Mouse (Mus musculus) ES-Bruce4 (cell line): ENCODE measurements around the gene Pigc. TPM values are rescaled to one million over a fixed set of nuclear protein-coding genes. Genes with fewer than 3 reads are reported as not detected.

Source experiments
- H3K27ac ChIP-seq: 2 replicates; pipeline ENCODE4 v1.5.1; 2012; ENCODE audit warnings: low read length, inconsistent platforms; ENCODE audit not compliant: insufficient read depth
- H3K27me3 ChIP-seq: 2 replicates; pipeline ENCODE4 v1.6.1; 2012; ENCODE audit warnings: mild to moderate bottlenecking, low read length, inconsistent platforms; ENCODE audit not compliant: control insufficient read depth, poor library complexity, insufficient read depth, severe bottlenecking
- H3K36me3 ChIP-seq: 2 replicates; pipeline ENCODE4 v1.6.1; 2012; ENCODE audit warnings: inconsistent platforms, mild to moderate bottlenecking, low read length, moderate library complexity; ENCODE audit not compliant: control insufficient read depth, poor library complexity, insufficient read depth, severe bottlenecking
- H3K4me1 ChIP-seq: one replicate; pipeline ENCODE4 v1.8.1; 2011; ENCODE audit warnings: low read length; ENCODE audit not compliant: control insufficient read depth, insufficient read depth
- H3K4me3 ChIP-seq: 2 replicates; pipeline ENCODE4 v1.5.1; 2011; ENCODE audit warnings: low read depth, mild to moderate bottlenecking, low read length
- H3K9ac ChIP-seq: 2 replicates; pipeline ENCODE4 v1.6.1; 2012; ENCODE audit warnings: low read depth, mild to moderate bottlenecking, inconsistent platforms; ENCODE audit not compliant: poor library complexity, severe bottlenecking
- H3K9me3 ChIP-seq: replicated peaks from 2 replicates; pipeline ENCODE4 v1.6.1; 2012; ENCODE audit warnings: mild to moderate bottlenecking, low read length, inconsistent platforms; ENCODE audit not compliant: control insufficient read depth, poor library complexity, insufficient read depth, severe bottlenecking
- CTCF ChIP-seq: IDR thresholded peaks from one replicate; pipeline ENCODE4 v1.8.1; 2011; ENCODE audit warnings: low read depth, low read length
- EP300 ChIP-seq: IDR thresholded peaks from 2 replicates; pipeline ENCODE4 v1.6.1; 2011; ENCODE audit warnings: low read depth, low read length; ENCODE audit not compliant: insufficient read depth
- POLR2A ChIP-seq: IDR thresholded peaks from one replicate; pipeline ENCODE4 v1.8.1; 2011; ENCODE audit warnings: low read length; ENCODE audit not compliant: insufficient read depth
- polyA plus RNA-seq: library from polyadenylated mRNA; stranded (reverse); fragments of >200 nt; gene quantifications from 2 replicates; pipeline ENCODE4 v1.2.4, GENCODE M21; 2011; ENCODE audit warnings: low read depth; ENCODE audit not compliant: missing spikeins, insufficient read depth, insufficient read length

Pigc gene
- polyA plus RNA-seq, 1 experiment: 9.2 TPM

- H3K4me1 ChIP-seq: no peaks in the 10 kb centered on the region
- H3K27ac ChIP-seq: no peak overlapping the region
- no peaks in the 10 kb centered on the region for H3K36me3 ChIP-seq
- TF ChIP-seq EP300: no peak
- no peak for TF ChIP-seq CTCF
- TF ChIP-seq POLR2A: no peak
- H3K27me3 ChIP-seq: no peaks in the 10 kb centered on the region; the same call in 1 of the 2 replicates
- no peak overlapping the region for H3K9ac ChIP-seq
- no peak overlapping the region for H3K4me3 ChIP-seq
- H3K9me3 ChIP-seq: no peaks in the 10 kb centered on the region
Measured at GRCm38 (mm10) chr1:161991846-161992245, 22.9 kb downstream of the Pigc start.

DNA sequence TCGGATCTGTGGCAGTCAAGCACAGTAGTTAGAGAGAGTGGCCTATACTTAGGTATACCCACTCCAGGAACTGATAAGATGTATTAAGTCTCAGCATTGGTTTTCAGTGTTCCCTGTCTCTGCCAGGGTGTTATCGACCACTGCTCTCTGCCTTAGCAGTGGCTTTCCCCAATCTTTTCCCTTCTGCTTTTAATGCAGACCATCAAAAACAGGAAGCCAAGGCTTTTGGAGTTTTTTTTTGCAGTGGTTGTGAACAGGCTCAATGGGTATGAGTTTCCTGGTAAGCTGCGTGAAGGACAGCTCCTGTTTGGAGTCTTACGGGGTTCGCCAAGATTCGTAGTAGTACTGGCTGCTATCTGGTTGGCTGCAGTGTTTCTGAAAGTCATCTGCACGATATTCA, 23.4 kb downstream of the Pigc start:
- H3K27me3 ChIP-seq: no peaks in the 10 kb centered on the region; the same call in 1 of the 2 replicates
- no peaks in the 10 kb centered on the region for H3K36me3 ChIP-seq
- H3K9ac ChIP-seq: no peak overlapping the region
- no peaks in the 10 kb centered on the region for H3K4me1 ChIP-seq
- no peak overlapping the region for H3K27ac ChIP-seq
- TF ChIP-seq POLR2A (no peak), CTCF (no peak), EP300 (no peak)
- no peak overlapping the region for H3K4me3 ChIP-seq
- H3K9me3 ChIP-seq: no peaks in the 10 kb centered on the region

GRCm38 (mm10) chr1:161998781-161999180, 29.8 kb downstream of the Pigc start:
- Histone ChIP-seq H3K4me1 (no peaks in the 10 kb centered on the region), H3K9me3 (no peaks in the 10 kb centered on the region), H3K36me3 (no peaks in the 10 kb centered on the region), H3K9ac (no peak overlapping the region), H3K27ac (no peak overlapping the region), H3K27me3 (no peaks in the 10 kb centered on the region), H3K4me3 (no peak overlapping the region)
- TF ChIP-seq EP300: no peak
- no peak for TF ChIP-seq CTCF
- no peak for TF ChIP-seq POLR2A

DNA sequence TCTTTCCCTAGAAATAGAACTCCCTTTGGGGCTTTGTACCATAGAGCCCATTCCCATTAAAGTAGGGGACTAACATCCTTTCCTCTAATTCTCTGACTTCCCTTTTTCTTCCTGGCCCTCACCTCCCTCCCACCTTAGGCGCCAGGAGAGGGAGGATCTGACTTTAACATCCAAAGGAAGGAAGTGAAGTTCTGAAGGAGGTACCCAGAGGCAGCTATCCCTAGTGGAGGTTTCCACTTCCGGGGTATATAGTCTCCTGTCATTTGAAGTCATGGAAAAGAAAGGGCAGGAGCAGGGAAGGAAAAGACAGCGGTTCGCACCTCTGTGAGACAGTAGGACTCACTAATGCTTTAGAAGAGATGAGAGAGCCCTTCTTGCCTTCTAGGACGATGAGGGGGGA, 30.4 kb downstream of the Pigc start:
- no peaks in the 10 kb centered on the region for H3K4me1 ChIP-seq
- TF ChIP-seq POLR2A (no peak), CTCF (no peak), EP300 (no peak)
- no peak overlapping the region for H3K9ac ChIP-seq

DNA sequence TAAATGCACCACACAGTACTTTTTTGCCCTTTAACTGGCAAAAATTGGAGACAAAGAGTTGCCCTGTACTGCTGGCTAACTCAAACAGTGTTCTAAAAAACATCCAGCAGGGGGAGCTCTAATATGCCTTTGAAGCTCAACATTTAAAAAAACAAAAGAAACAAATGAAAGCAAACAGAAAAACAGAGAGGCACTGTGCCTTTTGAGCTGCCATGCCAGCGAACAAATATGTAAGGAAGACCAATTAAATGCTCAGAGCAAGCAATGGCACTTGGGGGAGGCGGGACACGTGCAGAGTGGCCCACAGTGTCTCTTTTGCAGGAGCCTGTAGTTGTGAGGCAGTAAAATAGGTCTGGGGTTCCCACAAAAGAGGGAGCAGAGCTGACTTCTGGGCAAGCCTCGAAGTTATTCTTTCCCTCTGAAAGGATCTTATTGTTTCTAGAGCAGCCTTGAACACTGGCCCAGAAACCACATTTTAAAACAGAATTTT, 30.9 kb downstream of the Pigc start:
- Histone ChIP-seq H3K36me3 (no peaks in the 10 kb centered on the region), H3K4me1 (no peaks in the 10 kb centered on the region), H3K27me3 (no peaks in the 10 kb centered on the region), H3K9ac (no peak overlapping the region), H3K4me3 (no peak overlapping the region), H3K27ac (no peak overlapping the region), H3K9me3 (no peaks in the 10 kb centered on the region)
- TF ChIP-seq EP300: no peak
- TF ChIP-seq POLR2A: no peak
- no peak for TF ChIP-seq CTCF

More for the DNA sequence above, 30.4 kb downstream of the Pigc start:
- Histone ChIP-seq H3K27me3 (no peaks in the 10 kb centered on the region), H3K4me3 (no peak overlapping the region), H3K27ac (no peak overlapping the region), H3K36me3 (no peaks in the 10 kb centered on the region), H3K9me3 (no peaks in the 10 kb centered on the region)

DNA sequence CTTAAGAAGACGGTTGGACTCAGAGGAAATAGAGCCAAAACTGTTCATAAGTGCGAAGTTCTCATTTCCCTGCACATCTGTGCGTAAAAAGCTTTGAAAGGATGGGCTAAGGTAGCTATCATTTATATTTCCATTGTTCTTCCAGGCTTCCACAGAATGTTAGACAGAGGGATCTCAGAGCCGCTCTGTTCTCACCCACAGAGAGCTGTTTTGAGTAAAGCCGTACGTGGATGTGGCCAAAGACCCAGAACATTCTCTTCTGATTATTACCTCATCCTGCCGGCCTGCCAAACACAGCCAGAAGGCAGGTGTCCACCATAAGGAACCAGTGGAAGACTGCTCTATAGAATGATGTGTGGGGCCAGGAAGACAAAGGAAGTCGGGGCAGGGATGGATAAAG, 32.3 kb downstream of the Pigc start:
- no peaks in the 10 kb centered on the region for H3K36me3 ChIP-seq

More for the DNA sequence above, 32.3 kb downstream of the Pigc start:
- H3K9me3 ChIP-seq: no peaks in the 10 kb centered on the region
- H3K9ac ChIP-seq: no peak overlapping the region
- TF ChIP-seq POLR2A: no peak
- no peak for TF ChIP-seq CTCF
- no peak for TF ChIP-seq EP300
- no peaks in the 10 kb centered on the region for H3K4me1 ChIP-seq
- H3K27ac ChIP-seq: no peak overlapping the region
- no peak overlapping the region for H3K4me3 ChIP-seq
- no peaks in the 10 kb centered on the region for H3K27me3 ChIP-seq
